Mouse (Mus musculus): ENCODE results near the gene Psmc1. TPM values are rescaled to one million over a fixed set of nuclear protein-coding genes. Genes with fewer than 3 reads are reported as not detected.

Psmc1 gene
- total RNA-seq, 4 experiments from 2014 or later = 194 to 221 (median 211) TPM

- no peak for DNase-seq (ENCODE audit: low spot score in 2 of 2)
These were observed 15.2 kb downstream of the Psmc1 start for GRCm38 (mm10) chr12:100124913-100125798.

- DNase-seq (ENCODE audit: low spot score in 2 of 2) = no peak
These were observed 17.3 kb downstream of the Psmc1 start for GRCm38 (mm10) chr12:100126968-100127865.

GRCm38 (mm10) chr12:100127866-100128480, 18.0 kb downstream of the Psmc1 start:
- DNase-seq (ENCODE audit: low spot score in 2 of 2) = no peak

- DNase-seq (ENCODE audit: low spot score in 2 of 2) = no peak
These were observed 18.6 kb downstream of the Psmc1 start for GRCm38 (mm10) chr12:100128522-100128921.

GRCm38 (mm10) chr12:100128961-100129360, 19.0 kb downstream of the Psmc1 start:
- no peak for DNase-seq (ENCODE audit: low spot score in 2 of 2)

- DNase-seq (ENCODE audit: low spot score in 2 of 2) = no peak
These were observed 21.2 kb downstream of the Psmc1 start for GRCm38 (mm10) chr12:100131167-100131566.

GRCm38 (mm10) chr12:100131655-100132054, 21.7 kb downstream of the Psmc1 start:
- DNase-seq (ENCODE audit: low spot score in 2 of 2) = no peak

- no peak for DNase-seq (ENCODE audit: low spot score in 2 of 2)
These were observed 24.5 kb downstream of the Psmc1 start for GRCm38 (mm10) chr12:100134395-100134936.

GRCm38 (mm10) chr12:100135117-100135516, 25.2 kb downstream of the Psmc1 start:
- no peak for DNase-seq (ENCODE audit: low spot score in 2 of 2)

- no peak for DNase-seq (ENCODE audit: low spot score in 2 of 2)
These were observed 33.0 kb downstream of the Psmc1 start for GRCm38 (mm10) chr12:100142848-100143523.

- no peak for DNase-seq (ENCODE audit: low spot score in 2 of 2)
These were observed 33.8 kb downstream of the Psmc1 start for GRCm38 (mm10) chr12:100143737-100144136.

GRCm38 (mm10) chr12:100144269-100144668, 34.3 kb downstream of the Psmc1 start:
- no peak for DNase-seq (ENCODE audit: low spot score in 2 of 2)

GRCm38 (mm10) chr12:100152466-100152865, 42.5 kb downstream of the Psmc1 start:
- DNase-seq (ENCODE audit: low spot score in 2 of 2) = peak in 1 of 2 experiments; percentile 61

GRCm38 (mm10) chr12:100159261-100159975, 49.5 kb downstream of the Psmc1 start, which contains the start of gene Nrde2:
Nrde2 (minus strand) TSS chr12:100159653.
- peak; percentile 87 to 89 for DNase-seq (ENCODE audit: low spot score in 2 of 2)

- DNase-seq (ENCODE audit: low spot score in 2 of 2) = no peak
These were observed 55.1 kb downstream of the Psmc1 start for GRCm38 (mm10) chr12:100164991-100165500.

GRCm38 (mm10) chr12:100166177-100166576, 56.2 kb downstream of the Psmc1 start:
- peak in 1 of 2 experiments; percentile 48 for DNase-seq (ENCODE audit: low spot score in 2 of 2)

GRCm38 (mm10) chr12:100166939-100167338, 57.0 kb downstream of the Psmc1 start:
- DNase-seq (ENCODE audit: low spot score in 2 of 2) = no peak

GRCm38 (mm10) chr12:100167502-100167901, 57.5 kb downstream of the Psmc1 start:
- no peak for DNase-seq (ENCODE audit: low spot score in 2 of 2)

Measured in left cerebral cortex, adult 8-10 months (tissue).